Mouse (Mus musculus): ENCODE measurements around the gene Mosmo.

DNA sequence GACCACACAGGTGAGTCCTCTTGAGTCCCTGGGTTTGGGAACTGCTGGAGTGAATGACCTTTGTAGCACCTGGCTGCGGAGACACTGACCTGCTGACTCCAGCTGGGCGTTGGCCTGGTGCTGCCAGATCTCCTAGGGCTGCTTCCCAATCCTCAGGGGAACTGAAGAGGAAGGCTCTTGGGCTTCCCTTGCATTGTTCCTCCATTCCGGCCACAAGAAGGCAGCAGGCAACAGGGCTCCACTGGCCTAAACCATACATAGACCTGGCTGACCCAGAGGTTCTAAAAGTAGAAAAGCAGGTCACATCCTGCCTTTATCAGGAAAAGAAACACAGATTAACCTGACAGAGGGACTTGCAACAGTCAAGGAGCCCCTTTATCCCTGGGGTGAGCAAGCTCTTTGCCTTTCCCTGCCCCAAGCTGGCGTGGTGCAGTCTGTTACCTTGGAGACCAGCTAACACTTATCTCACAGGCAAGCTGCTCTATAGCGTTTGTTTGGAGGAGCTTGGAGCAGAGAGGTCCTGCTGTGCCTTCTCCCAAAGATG, 62.2 kb downstream of the Mosmo start:
- TF ChIP-seq ZC3H11A (IDR thresholded peaks at IDR 0.05; ENCODE audit: low read depth, low read length) (no peak), E2F4 (IDR thresholded peaks at IDR 0.05; ENCODE audit: insufficient replicate concordance, low read depth, low read length) (no peak), EP300 (IDR thresholded peaks at IDR 0.05; ENCODE audit: low read length) (no peak), CTCF (conservative IDR thresholded peaks at IDR 0.05 in 1 of 2, IDR thresholded peaks at IDR 0.05 in 1 of 2; ENCODE audit: low read depth in 2 of 2, low read length in 2 of 2) (no peak), MAFK (IDR thresholded peaks at IDR 0.05; ENCODE audit: insufficient replicate concordance, low read length) (no peak), USF1 (IDR thresholded peaks at IDR 0.05; ENCODE audit: low read depth, low read length) (no peak), TBP (conservative IDR thresholded peaks at IDR 0.05; ENCODE audit: low read depth, low read length) (no peak), POLR2A (IDR thresholded peaks at IDR 0.05; ENCODE audit: low read depth, low read length) (no peak), MYC (IDR thresholded peaks at IDR 0.05; ENCODE audit: low read depth, low read length) (no peak), MAX (IDR thresholded peaks at IDR 0.05; ENCODE audit: low read length) (no peak), PAX5 (IDR thresholded peaks at IDR 0.05; ENCODE audit: low read length) (no peak)

Data from CH12.LX (cell line).